Mouse (Mus musculus): ENCODE data around the gene Col4a2. TPM values are rescaled to one million over a fixed set of nuclear protein-coding genes. Genes with fewer than 3 reads are reported as not detected.

Gene Col4a2
- not detected for polyA plus RNA-seq (2017; shearing (Covaris generic))

DNA sequence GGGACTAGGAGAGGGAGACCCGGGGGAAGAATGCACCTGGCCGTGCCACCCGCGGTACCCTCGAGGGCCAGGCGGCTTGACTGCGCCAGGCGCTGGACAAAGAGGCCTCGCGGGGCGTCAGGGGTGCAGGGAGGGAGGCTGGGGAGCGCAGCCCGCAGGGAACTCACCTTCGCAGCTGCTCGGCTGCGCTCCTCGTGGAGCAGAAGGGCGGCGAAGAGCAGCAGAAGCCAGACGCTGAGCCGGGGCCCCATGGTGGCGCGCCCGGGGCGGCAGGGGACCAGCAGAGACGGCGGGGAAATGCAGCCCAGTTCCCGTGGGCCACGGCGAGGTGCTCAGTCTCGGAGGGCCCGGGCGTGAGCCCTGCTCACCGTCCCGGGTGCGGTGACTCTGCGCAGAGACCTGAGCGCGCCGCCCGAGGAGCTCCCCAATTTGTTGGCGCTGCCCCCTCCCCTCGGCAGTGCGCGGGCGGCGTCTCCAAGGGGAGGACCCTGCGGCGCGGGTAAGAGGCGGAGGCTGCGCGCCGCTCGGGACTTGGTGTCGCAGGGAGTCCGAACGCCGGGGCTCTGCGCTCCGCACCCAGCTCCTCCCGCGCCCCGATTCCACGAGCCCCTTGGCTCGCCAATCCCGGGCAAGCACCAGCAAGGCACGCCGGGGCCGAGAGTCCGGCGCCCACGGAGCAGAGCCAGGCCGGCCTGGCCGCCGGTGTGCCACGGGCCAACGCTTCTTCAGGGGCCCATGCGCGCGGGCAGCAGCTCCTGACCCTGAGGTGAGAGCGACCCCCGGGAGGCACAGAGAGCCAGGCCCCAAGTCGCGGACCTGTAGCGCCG, at the start of gene Col4a2, which contains the start of gene Col4a1:
TSS of gene Col4a2 (plus strand) at position 457 of the 827 bp plus-strand sequence.
TSS of gene Col4a1 (minus strand) at position 478 of the 827 bp plus-strand sequence.

GRCm38 (mm10) chr8:11477811-11478761, 165.5 kb downstream of the Col4a2 start, which contains the start of gene Rab20:
Gene Rab20, minus strand, starts transcription at chr8:11478710.

GRCm38 (mm10) chr8:11497017-11497990, 184.7 kb downstream of the Col4a2 start, which contains the start of gene Naxd:
Gene Naxd, plus strand, starts transcription at chr8:11497506.

Other genes with a start within 250 kb of the Col4a2 start
- not detected for gene Col4a1, start within 50 bp of the Col4a2 start, polyA plus RNA-seq (2017; shearing (Covaris generic))
- gene Rab20, start 165.9 kb downstream of the Col4a2 start, polyA plus RNA-seq (2017; shearing (Covaris generic)) = 26.9 TPM
- gene Naxd, start 184.7 kb downstream of the Col4a2 start, polyA plus RNA-seq (2017; shearing (Covaris generic)) = 39.4 TPM
- gene Cars2, start 238.0 kb downstream of the Col4a2 start, polyA plus RNA-seq (2017; shearing (Covaris generic)) = 43.3 TPM
- gene Ing1, start 242.8 kb downstream of the Col4a2 start, polyA plus RNA-seq (2017; shearing (Covaris generic)) = 71.1 TPM

All from naive thymus-derived CD4-positive, alpha-beta T cell, adult 5 months (primary cell).